Mouse (Mus musculus): ENCODE results near the gene Tas2r105. TPM values are rescaled to one million over a fixed set of nuclear protein-coding genes. Genes with fewer than 3 reads are reported as not detected.

Tas2r105 gene
- total RNA-seq (2021), result not detected
- long read RNA-seq, experiment 1, result 0 reads
- long read RNA-seq, experiment 2, result 0 reads

DNA sequence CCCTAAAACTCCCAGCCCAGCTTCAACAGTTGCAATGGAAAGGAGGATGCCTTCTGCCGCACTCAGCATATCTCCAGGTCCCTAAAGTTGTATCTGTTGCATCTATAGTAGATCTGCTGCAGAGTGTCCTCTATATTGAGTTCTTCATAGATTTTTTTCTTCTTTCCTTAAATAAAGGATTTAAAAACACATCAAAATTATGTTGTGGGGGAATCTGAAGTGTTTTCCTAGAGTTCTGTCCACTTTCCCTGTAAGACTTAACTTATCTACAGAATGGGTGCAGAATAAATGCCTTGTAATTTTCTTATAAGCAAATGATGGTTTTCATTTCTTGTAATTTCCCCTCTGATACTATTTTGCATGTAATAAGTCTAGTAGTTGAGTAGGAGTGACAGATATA, at the start of gene Tas2r105:
TSS of gene Tas2r105 (minus strand) at position 101 of the 400 bp plus-strand sequence.
- no peak for DNase-seq

DNA sequence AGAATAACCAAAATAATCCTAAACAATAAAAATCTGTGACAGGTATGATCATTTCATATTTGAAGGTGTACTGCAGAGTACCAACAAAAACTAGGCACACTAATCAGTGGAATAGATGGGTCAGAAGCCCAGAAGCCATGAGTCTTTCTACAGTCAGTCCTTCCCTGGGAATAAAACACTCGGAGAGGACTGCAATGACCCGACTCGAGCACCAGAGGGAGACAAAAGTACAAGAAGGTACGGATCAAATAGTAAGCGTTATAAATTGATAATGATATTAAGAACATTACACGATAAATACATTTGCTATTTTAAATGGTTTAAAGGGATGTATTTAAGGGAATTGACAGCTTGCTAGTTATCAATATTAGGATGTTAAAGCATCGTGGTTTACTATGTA, 25.5 kb upstream of the Tas2r105 start:
- no peak for DNase-seq

DNA sequence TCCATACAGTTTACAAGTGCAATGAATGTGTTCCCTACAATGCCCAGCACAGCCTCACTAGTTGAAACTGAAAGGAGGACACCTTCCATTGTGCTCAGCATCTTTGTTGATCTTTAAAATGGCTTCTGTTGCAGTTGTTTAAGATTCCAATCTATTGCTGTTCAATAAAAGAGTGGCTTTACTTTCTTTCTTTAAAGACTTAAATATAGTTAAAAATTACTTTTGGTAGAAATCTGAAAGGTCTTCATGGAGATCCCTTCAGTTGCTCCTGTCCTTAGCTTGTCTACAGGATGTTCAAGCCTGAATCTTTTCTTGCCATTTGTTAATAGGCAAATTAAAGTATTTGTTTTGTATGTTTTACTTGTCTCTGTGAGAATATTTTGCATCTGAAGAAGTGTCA, 2.7 kb upstream of the Tas2r105 start, which contains the start of gene Tas2r114:
TSS of gene Tas2r114 (minus strand) at position 101 of the 400 bp plus-strand sequence.
- no peak for DNase-seq

DNA sequence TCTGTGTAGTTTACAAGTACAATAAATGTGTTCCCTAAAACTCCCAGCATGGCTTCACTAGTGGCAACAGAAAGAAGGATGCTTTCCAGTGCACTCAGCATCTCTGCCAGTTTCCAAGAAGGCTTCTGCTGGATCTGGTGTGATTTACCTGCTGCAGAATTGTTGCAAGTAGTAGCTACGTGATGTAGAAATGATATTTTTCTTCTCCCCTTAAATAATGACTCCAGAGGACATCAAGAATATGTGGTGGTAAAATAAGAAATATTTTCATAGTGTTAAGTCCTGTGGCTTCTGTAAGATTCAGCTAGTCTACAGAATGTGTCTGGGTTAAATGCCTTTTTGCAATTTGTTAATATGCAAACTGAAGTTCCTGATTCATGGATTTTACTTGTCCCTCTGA, 1.7 kb downstream of the Tas2r105 start, which contains the start of gene Tas2r104:
TSS of gene Tas2r104 (minus strand) at position 101 of the 400 bp plus-strand sequence.
- DNase-seq, result no peak

DNA sequence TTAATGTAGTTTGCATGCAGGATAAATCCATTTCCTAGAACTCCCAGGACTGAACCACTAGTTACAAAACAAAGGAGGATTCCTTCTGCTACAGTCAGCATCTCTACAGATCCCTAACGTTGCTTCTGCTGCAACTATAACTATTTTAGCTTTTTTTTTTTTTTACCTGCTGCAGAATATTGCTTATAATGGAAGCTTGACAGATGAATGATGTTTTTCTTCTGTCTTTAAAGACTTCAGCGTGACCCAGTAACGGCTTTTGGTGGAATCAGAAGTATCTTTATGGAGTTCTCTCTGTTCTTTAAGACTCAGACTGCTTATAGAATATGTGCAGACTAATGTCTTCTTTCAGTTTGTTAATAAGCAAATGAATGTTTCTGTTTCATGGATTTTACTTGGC, 8.5 kb downstream of the Tas2r105 start, which contains the start of gene Tas2r106:
TSS of gene Tas2r106 (minus strand) at position 101 of the 400 bp plus-strand sequence.
- DNase-seq, result no peak

DNA sequence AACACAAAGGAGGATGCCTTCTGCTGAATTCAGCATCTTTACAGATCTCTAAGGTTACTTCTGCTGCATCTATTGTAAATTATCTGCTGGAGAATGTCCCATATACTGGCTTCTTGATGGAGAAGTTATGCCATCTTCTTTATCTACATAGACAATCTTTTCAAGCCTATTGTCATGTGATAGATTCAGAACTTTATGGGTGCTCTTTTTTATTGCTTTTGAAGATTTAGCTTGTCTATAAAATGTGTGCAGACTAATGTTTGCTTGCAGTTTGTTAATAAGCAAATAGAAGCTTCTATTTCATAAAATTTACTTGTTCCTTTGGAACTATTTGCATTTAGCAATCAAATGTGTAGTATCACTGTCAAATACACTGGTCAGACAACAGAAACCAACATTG, 27.2 kb downstream of the Tas2r105 start, which contains the start of gene Tas2r107:
TSS of gene Tas2r107 (minus strand) at position 101 of the 400 bp plus-strand sequence.
- no peak for DNase-seq

Other genes starting within 250 kb of the Tas2r105 start
- gene 5430401F13Rik, start 201.1 kb downstream of the Tas2r105 start, total RNA-seq (2021), result not detected
- gene Gm6619, start 201.1 kb downstream of the Tas2r105 start, total RNA-seq (2021), result not detected
- gene Tas2r130, start 56.6 kb downstream of the Tas2r105 start, total RNA-seq (2021), result not detected
- not detected for gene Tas2r107, start 27.3 kb downstream of the Tas2r105 start, total RNA-seq (2021)
- gene Tas2r106, start 8.6 kb downstream of the Tas2r105 start, total RNA-seq (2021), result not detected
- not detected for gene Tas2r104, start 1.8 kb downstream of the Tas2r105 start, total RNA-seq (2021)
- not detected for gene Tas2r114, start 2.6 kb upstream of the Tas2r105 start, total RNA-seq (2021)

Measured in gastrocnemius, postnatal 25 days (tissue).